Mouse (Mus musculus) heart, embryonic 10.5 days (tissue): ENCODE measurements around the gene Tnf. TPM values are rescaled to one million over a fixed set of nuclear protein-coding genes. Genes with fewer than 3 reads are reported as not detected.

Experiments
- DNase-seq: peaks from one replicate; pipeline ENCODE4 v3.0.0-alpha.2; 2017; ENCODE audit warnings: low spot score
- H3K27ac ChIP-seq: fragments of 300-500 bp; sonication (generic); 2 replicates; pipeline ENCODE4 v1.5.1; 2016; ENCODE audit warnings: mild to moderate bottlenecking
- H3K27me3 ChIP-seq: fragments of 300-500 bp; sonication (generic); 2 replicates; pipeline ENCODE4 v1.6.1; 2016; ENCODE audit warnings: mild to moderate bottlenecking; ENCODE audit not compliant: poor library complexity, insufficient read depth, severe bottlenecking
- H3K36me3 ChIP-seq: fragments of 300-500 bp; sonication (generic); 2 replicates; pipeline ENCODE4 v1.6.1; 2016; ENCODE audit warnings: mild to moderate bottlenecking, moderate library complexity
- H3K4me1 ChIP-seq: fragments of 300-500 bp; sonication (generic); 2 replicates; pipeline ENCODE4 v1.6.1; 2016; ENCODE audit warnings: mild to moderate bottlenecking
- H3K4me3 ChIP-seq: fragments of 300-500 bp; sonication (generic); 2 replicates; pipeline ENCODE4 v1.5.1; 2016; ENCODE audit warnings: mild to moderate bottlenecking, moderate library complexity
- H3K9me3 ChIP-seq: fragments of 300-500 bp; sonication (generic); 2 replicates; pipeline ENCODE4 v1.6.1; 2016; ENCODE audit warnings: mild to moderate bottlenecking, moderate library complexity
- WGBS: fragments of 180-500 bp; shearing (Covaris S2); methylation state at CpG from one replicate; pipeline ENCODE4 v1.1.7; 2016; 5-methylcytosine and 5-hydroxymethylcytosine counted together
- polyA plus RNA-seq: library from polyadenylated mRNA; unstranded; fragments of >200 nt; fragmentation: Nextera tagmentation; extraction: Ambion mirVana; gene quantifications from 2 replicates; pipeline ENCODE4 v1.2.1, GENCODE M21; 2016

The Tnf gene
- polyA plus RNA-seq, result 0.15 TPM in 1 of 2 replicates, not detected in the other

GRCm38 (mm10) chr17:35201787-35202186 lies at the start of gene Tnf:
TSS of gene Tnf (minus strand) at chr17:35202007.
- no peak for DNase-seq
- Histone ChIP-seq H3K9me3 (no peaks in the 10 kb centered on the region), H3K27me3 (peaks cover 84% of the 10 kb centered on the region), H3K4me3 (peak within 1 kb of the TSS; percentile 16; the same call in 1 of the 2 replicates), H3K4me1 (peaks cover 14% of the 10 kb centered on the region), H3K36me3 (no peaks in the 10 kb centered on the region), H3K27ac (no peak within 1 kb of the TSS)
- 34% methylated on average over 13 of the region's 13 CpGs for WGBS

GRCm38 (mm10) chr17:35251162-35251719 lies 49.4 kb upstream of the Tnf start:
- H3K27ac ChIP-seq, result no peak overlapping the region
- peaks cover 4% of the 10 kb centered on the region; the same call in 1 of the 2 replicates for H3K4me1 ChIP-seq
- H3K9me3 ChIP-seq, result no peaks in the 10 kb centered on the region
- DNase-seq, result no peak
- WGBS, result 82% methylated on average over 15 of the region's 15 CpGs
- no peak overlapping the region for H3K4me3 ChIP-seq
- H3K27me3 ChIP-seq, result 0 out of 2 replicates have a peak, but pooled peaks cover 4% of the 10 kb centered on the region
- peaks cover 80% of the 10 kb centered on the region for H3K36me3 ChIP-seq

GRCm38 (mm10) chr17:35250348-35251120 lies 48.7 kb upstream of the Tnf start:
- Histone ChIP-seq H3K4me1 (peaks cover 9% of the 10 kb centered on the region; the same call in 1 of the 2 replicates), H3K9me3 (no peaks in the 10 kb centered on the region), H3K27me3 (no peaks in the 10 kb centered on the region), H3K4me3 (no peak overlapping the region), H3K27ac (no peak overlapping the region), H3K36me3 (peaks cover 87% of the 10 kb centered on the region)
- DNase-seq, result no peak
- WGBS, result 94% methylated on average over 3 of the region's 3 CpGs

- peaks cover 96% of the 10 kb centered on the region for H3K36me3 ChIP-seq
- no peaks in the 10 kb centered on the region for H3K27me3 ChIP-seq
- peaks cover 18% of the 10 kb centered on the region for H3K4me1 ChIP-seq
- H3K9me3 ChIP-seq, result no peaks in the 10 kb centered on the region
- no peak overlapping the region for H3K27ac ChIP-seq
- no peak overlapping the region for H3K4me3 ChIP-seq
- 89% methylated on average over 19 of the region's 19 CpGs for WGBS
- DNase-seq, result no peak
These were observed 47.8 kb upstream of the Tnf start for GRCm38 (mm10) chr17:35249451-35250197.

- Histone ChIP-seq H3K27me3 (no peaks in the 10 kb centered on the region), H3K9me3 (no peaks in the 10 kb centered on the region), H3K4me1 (peaks cover 24% of the 10 kb centered on the region), H3K4me3 (no peak overlapping the region), H3K27ac (no peak overlapping the region), H3K36me3 (peaks cover 98% of the 10 kb centered on the region)
- 91% methylated on average over 14 of the region's 14 CpGs for WGBS
- no peak for DNase-seq
These were observed 47.2 kb upstream of the Tnf start for GRCm38 (mm10) chr17:35248986-35249385.

- Histone ChIP-seq H3K4me3 (no peak overlapping the region), H3K27me3 (no peaks in the 10 kb centered on the region), H3K9me3 (no peaks in the 10 kb centered on the region), H3K27ac (no peak overlapping the region), H3K36me3 (peaks cover 90% of the 10 kb centered on the region), H3K4me1 (peaks cover 35% of the 10 kb centered on the region)
- 86% methylated on average over 7 of the region's 7 CpGs for WGBS
- DNase-seq, result no peak
These were observed 45.3 kb upstream of the Tnf start for GRCm38 (mm10) chr17:35247144-35247543.

GRCm38 (mm10) chr17:35245731-35246623 lies 44.2 kb upstream of the Tnf start:
- Histone ChIP-seq H3K36me3 (peaks cover 80% of the 10 kb centered on the region), H3K27me3 (no peaks in the 10 kb centered on the region), H3K4me3 (peak overlapping the region; percentile 15; the same call in 1 of the 2 replicates), H3K9me3 (no peaks in the 10 kb centered on the region), H3K27ac (no peak overlapping the region), H3K4me1 (peaks cover 35% of the 10 kb centered on the region)
- 87% methylated on average over 15 of the region's 15 CpGs for WGBS
- DNase-seq, result no peak

GRCm38 (mm10) chr17:35244999-35245398 lies 43.2 kb upstream of the Tnf start:
- peaks cover 45% of the 10 kb centered on the region for H3K4me1 ChIP-seq

GRCm38 (mm10) chr17:35243086-35243485 lies 41.3 kb upstream of the Tnf start:
- Histone ChIP-seq H3K9me3 (no peaks in the 10 kb centered on the region), H3K4me3 (peak overlapping the region; percentile 76), H3K36me3 (peaks cover 51% of the 10 kb centered on the region), H3K27ac (peak overlapping the region; percentile 100), H3K27me3 (no peaks in the 10 kb centered on the region), H3K4me1 (peaks cover 48% of the 10 kb centered on the region)
- DNase-seq, result no peak
- 22% methylated on average over 16 of the region's 16 CpGs for WGBS

More at GRCm38 (mm10) chr17:35244999-35245398, 43.2 kb upstream of the Tnf start:
- no peak for DNase-seq
- Histone ChIP-seq H3K27ac (no peak overlapping the region), H3K27me3 (no peaks in the 10 kb centered on the region), H3K9me3 (no peaks in the 10 kb centered on the region), H3K36me3 (peaks cover 70% of the 10 kb centered on the region), H3K4me3 (peak overlapping the region; percentile 76; the same call in 1 of the 2 replicates)
- 81% methylated on average over 2 of the region's 2 CpGs for WGBS

GRCm38 (mm10) chr17:35242015-35242941 lies 40.5 kb upstream of the Tnf start:
- Histone ChIP-seq H3K36me3 (peaks cover 44% of the 10 kb centered on the region), H3K4me1 (peaks cover 48% of the 10 kb centered on the region), H3K9me3 (no peaks in the 10 kb centered on the region), H3K27ac (peak overlapping the region; percentile 100), H3K4me3 (peak overlapping the region; percentile 76), H3K27me3 (no peaks in the 10 kb centered on the region)
- peak; percentile 91 for DNase-seq
- WGBS, result under 1% methylated on average over 55 of the region's 55 CpGs

GRCm38 (mm10) chr17:35241305-35242014 lies 39.7 kb upstream of the Tnf start, which contains the start of gene Ddx39b:
TSS of gene Ddx39b (plus strand) at chr17:35241746.
- Histone ChIP-seq H3K27ac (peak within 1 kb of the TSS; percentile 100), H3K9me3 (no peaks in the 10 kb centered on the region), H3K36me3 (peaks cover 36% of the 10 kb centered on the region), H3K4me3 (peak within 1 kb of the TSS; percentile 76), H3K27me3 (no peaks in the 10 kb centered on the region), H3K4me1 (peaks cover 50% of the 10 kb centered on the region)
- WGBS, result under 1% methylated on average over 69 of the region's 69 CpGs
- peak; percentile 98 for DNase-seq
